Mouse (Mus musculus): Measurements from ENCODE around the gene Rbbp5.
"Not testable (repeated sequence)": the region's sequence is repeated elsewhere in the genome, so short reads cannot be mapped to it uniquely, and the experiment has no call there.

DNA sequence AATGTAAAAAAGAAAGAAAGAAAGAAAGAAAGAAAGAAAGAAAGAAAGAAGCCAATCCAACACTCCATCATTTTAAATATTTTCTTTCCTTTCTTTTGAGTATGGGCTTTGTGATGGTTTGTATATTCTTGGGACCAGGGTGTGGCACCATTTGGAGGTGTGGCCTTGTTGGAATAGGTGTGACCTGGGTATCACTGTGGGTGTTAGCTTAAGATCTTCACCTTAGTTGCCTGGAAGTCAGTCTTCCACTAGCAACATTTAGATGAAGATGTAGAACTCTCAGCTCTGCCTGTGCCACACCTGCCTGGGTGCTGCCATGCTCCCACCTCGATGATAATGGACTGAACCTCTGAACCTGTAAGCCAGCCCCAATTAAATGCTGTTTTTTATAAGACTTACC, 7.1 kb upstream of the Rbbp5 start:
- TF ChIP-seq CTCF, POLR2A (IDR thresholded peaks at IDR 0.05; ENCODE audit: insufficient read depth, low read depth, low read length): not testable (repeated sequence)

Measured in olfactory bulb, adult 2 months (tissue).